Mouse (Mus musculus) kidney, postnatal 0 days (tissue): ENCODE measurements at regions not wholly inside any gene's neighbourhood (a gene's known extent, or its start where the extent isn't known, plus 50 kb on each side); places are given as distances from the start of the nearest gene placed in this dataset.

Experiments
- ATAC-seq: fragments of 200-750 bp; cut with Nextera tagmentation; replicated peaks from 2 replicates; pipeline ENCODE4 v1.8.0; 2017; ENCODE audit warnings: low read depth, moderate number of reproducible peaks, moderate TSS enrichment, moderate library complexity; ENCODE audit not compliant: low FRiP score
- DNase-seq: peaks from one replicate; pipeline ENCODE4 v3.0.0-alpha.2; 2016; ENCODE audit warnings: low spot score
- H3K27ac ChIP-seq: fragments of 300-500 bp; sonication (generic); 2 replicates; pipeline ENCODE4 v1.5.1; 2014; ENCODE audit warnings: mild to moderate bottlenecking
- H3K27me3 ChIP-seq: fragments of 300-500 bp; sonication (generic); 2 replicates; pipeline ENCODE4 v1.6.1; 2014; ENCODE audit warnings: low read length, mixed read lengths; ENCODE audit not compliant: insufficient read depth
- H3K36me3 ChIP-seq: fragments of 300-500 bp; sonication (generic); 2 replicates; pipeline ENCODE4 v1.6.1; 2014; ENCODE audit warnings: low read length, mixed read lengths; ENCODE audit not compliant: insufficient read depth
- H3K4me1 ChIP-seq: fragments of 300-500 bp; sonication (generic); replicated peaks from 2 replicates; pipeline ENCODE4 v1.6.1; 2014; ENCODE audit warnings: antibody characterized with exemption, low read length, mixed read lengths; ENCODE audit not compliant: insufficient read depth
- H3K4me2 ChIP-seq: fragments of 300-500 bp; sonication (generic); 2 replicates; pipeline ENCODE4 v1.6.1; 2014; ENCODE audit warnings: mild to moderate bottlenecking, low read length, moderate library complexity, mixed read lengths
- H3K4me3 ChIP-seq: fragments of 300-500 bp; sonication (generic); replicated peaks from 2 replicates; pipeline ENCODE4 v1.5.1; 2014; ENCODE audit warnings: low read depth, low read length
- H3K9ac ChIP-seq: fragments of 300-500 bp; sonication (generic); 2 replicates; pipeline ENCODE4 v1.6.1; 2014; ENCODE audit warnings: low read depth, low read length
- H3K9me3 ChIP-seq: fragments of 300-500 bp; sonication (generic); replicated peaks from 2 replicates; pipeline ENCODE4 v1.6.1; 2016; ENCODE audit warnings: low read length, inconsistent platforms, mixed read lengths
- CTCF ChIP-seq: IDR thresholded peaks from 2 replicates; pipeline ENCODE4 v1.5.1; 2016; ENCODE audit warnings: antibody characterized with exemption, low read depth, mild to moderate bottlenecking, moderate library complexity
- WGBS: fragments of 180-500 bp; shearing (Covaris S2); extraction: QIAGEN DNeasy Blood & Tissue Kit; methylation state at CpG from one replicate; pipeline ENCODE4 v1.1.7; 2014; 5-methylcytosine and 5-hydroxymethylcytosine counted together

GRCm38 (mm10) chr2:74378709-74379108 lies 200.5 kb downstream of the Lnpk start:
- Histone ChIP-seq H3K36me3 (no peaks in the 10 kb centered on the region), H3K27me3 (no peaks in the 10 kb centered on the region), H3K27ac (no peak overlapping the region), H3K9ac (no peak overlapping the region), H3K4me1 (no peaks in the 10 kb centered on the region), H3K9me3 (no peaks in the 10 kb centered on the region), H3K4me2 (no peak overlapping the region), H3K4me3 (no peak overlapping the region)
- WGBS, result 94% methylated on average over 3 of the region's 3 CpGs
- DNase-seq (no peak), ATAC-seq (no peak)
- no peak for TF ChIP-seq CTCF

- H3K9me3 ChIP-seq, result no peaks in the 10 kb centered on the region
- TF ChIP-seq CTCF, result no peak
- H3K4me2 ChIP-seq, result no peak overlapping the region
- 75% methylated on average over 1 of the region's 1 CpGs for WGBS
- H3K9ac ChIP-seq, result no peak overlapping the region
- ATAC-seq, result no peak
- no peaks in the 10 kb centered on the region for H3K27me3 ChIP-seq
- no peaks in the 10 kb centered on the region for H3K4me1 ChIP-seq
- DNase-seq, result no peak
- no peak overlapping the region for H3K27ac ChIP-seq
- H3K4me3 ChIP-seq, result no peak overlapping the region
- no peaks in the 10 kb centered on the region for H3K36me3 ChIP-seq
Measured at GRCm38 (mm10) chr2:74373938-74374337, 205.3 kb downstream of the Lnpk start.

GRCm38 (mm10) chr2:74373056-74373455 lies 206.2 kb downstream of the Lnpk start:
- 44% methylated on average over 4 of the region's 4 CpGs for WGBS
- H3K4me1 ChIP-seq, result no peaks in the 10 kb centered on the region
- no peak for ATAC-seq

DNA sequence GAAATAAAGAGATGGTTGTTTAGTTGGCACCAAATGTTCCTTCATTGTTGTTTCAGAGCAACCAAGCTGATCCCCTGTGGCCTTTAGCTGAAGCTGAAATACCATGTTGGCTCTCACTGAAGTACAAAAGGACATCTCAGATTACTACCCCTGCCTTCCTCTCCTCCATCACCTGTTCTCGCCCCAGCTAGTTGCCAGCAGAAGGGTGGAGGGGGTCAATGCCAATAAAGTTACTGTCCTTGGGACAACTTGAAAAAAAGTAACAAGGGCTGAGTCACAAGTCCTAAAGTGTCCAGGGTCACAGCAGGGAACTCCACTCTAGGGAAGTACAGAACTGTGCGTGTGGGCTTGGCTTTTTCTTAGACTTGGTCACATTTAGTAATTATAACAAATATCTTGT lies 216.0 kb downstream of the Lnpk start:
- Histone ChIP-seq H3K27ac (no peak overlapping the region), H3K9ac (no peak overlapping the region), H3K36me3 (no peaks in the 10 kb centered on the region), H3K27me3 (no peaks in the 10 kb centered on the region), H3K4me3 (no peak overlapping the region), H3K4me2 (no peak overlapping the region), H3K9me3 (no peaks in the 10 kb centered on the region), H3K4me1 (no peaks in the 10 kb centered on the region)
- no peak for ATAC-seq
- WGBS, result 80% methylated on average over 2 of the region's 2 CpGs
- no peak for TF ChIP-seq CTCF
- DNase-seq, result no peak

More at GRCm38 (mm10) chr2:74373056-74373455, 206.2 kb downstream of the Lnpk start:
- Histone ChIP-seq H3K36me3 (no peaks in the 10 kb centered on the region), H3K9me3 (no peaks in the 10 kb centered on the region), H3K27me3 (no peaks in the 10 kb centered on the region), H3K4me2 (no peak overlapping the region), H3K27ac (no peak overlapping the region), H3K4me3 (no peak overlapping the region), H3K9ac (no peak overlapping the region)
- TF ChIP-seq CTCF, result no peak
- no peak for DNase-seq

DNA sequence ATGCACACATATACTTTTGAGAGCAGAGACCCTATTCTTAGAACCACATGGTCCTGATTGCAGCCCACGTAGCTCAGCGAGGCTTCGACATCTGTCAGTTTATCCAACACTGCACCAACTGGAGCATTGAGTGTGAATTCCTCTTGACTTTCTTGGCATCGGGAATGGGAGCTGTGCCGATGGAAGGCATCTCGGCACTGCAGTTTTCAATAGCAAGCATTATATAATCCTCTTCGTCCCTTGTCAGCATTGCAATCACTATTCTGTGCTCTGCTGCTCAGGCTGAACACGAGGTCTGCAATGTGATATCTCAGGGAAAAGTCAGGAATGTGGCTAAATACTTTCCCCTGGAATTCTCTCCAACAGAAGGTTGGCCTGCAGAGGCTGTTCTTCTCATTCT lies 224.6 kb downstream of the Lnpk start:
- no peak for ATAC-seq
- WGBS, result 48% methylated on average over 8 of the region's 8 CpGs
- Histone ChIP-seq H3K9ac (no peak overlapping the region), H3K9me3 (no peaks in the 10 kb centered on the region), H3K4me3 (no peak overlapping the region), H3K36me3 (no peaks in the 10 kb centered on the region), H3K4me2 (no peak overlapping the region), H3K27ac (no peak overlapping the region), H3K4me1 (no peaks in the 10 kb centered on the region), H3K27me3 (no peaks in the 10 kb centered on the region)
- no peak for TF ChIP-seq CTCF
- peak; percentile 72 for DNase-seq

DNA sequence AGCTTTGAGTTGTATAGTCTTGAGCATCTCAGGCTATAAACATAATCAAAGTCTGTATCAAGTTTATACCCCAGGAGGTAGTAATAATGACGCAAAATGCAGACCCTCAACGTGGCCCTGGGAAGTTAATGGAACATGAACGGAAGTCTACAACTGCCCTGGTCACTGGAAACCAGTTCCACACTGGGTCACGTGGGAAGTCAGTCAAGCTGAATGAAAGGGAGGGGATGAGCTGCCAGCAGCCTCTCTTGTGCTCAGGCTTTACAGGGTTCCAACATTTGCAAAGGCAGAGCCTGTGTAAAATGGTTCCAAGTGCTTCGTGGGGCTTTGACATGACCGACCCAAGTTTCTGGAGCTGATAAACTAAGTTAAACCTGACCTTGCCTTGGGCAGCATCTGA lies 229.4 kb downstream of the Lnpk start:
- Histone ChIP-seq H3K4me1 (no peaks in the 10 kb centered on the region), H3K9ac (no peak overlapping the region), H3K27ac (no peak overlapping the region), H3K4me2 (no peak overlapping the region), H3K36me3 (no peaks in the 10 kb centered on the region), H3K4me3 (no peak overlapping the region), H3K9me3 (no peaks in the 10 kb centered on the region), H3K27me3 (no peaks in the 10 kb centered on the region)
- no peak for TF ChIP-seq CTCF
- ATAC-seq (no peak), DNase-seq (peak; percentile 32)
- 31% methylated on average over 6 of the region's 6 CpGs for WGBS

- Histone ChIP-seq H3K4me1 (no peaks in the 10 kb centered on the region), H3K4me2 (no peak overlapping the region), H3K9ac (no peak overlapping the region), H3K27ac (no peak overlapping the region), H3K4me3 (no peak overlapping the region), H3K27me3 (0 out of 2 replicates have a peak, but pooled peaks cover 3% of the 10 kb centered on the region), H3K9me3 (no peaks in the 10 kb centered on the region), H3K36me3 (no peaks in the 10 kb centered on the region)
- DNase-seq (no peak), ATAC-seq (no peak)
- TF ChIP-seq CTCF, result no peak
- 86% methylated on average over 9 of the region's 9 CpGs for WGBS
Measured at GRCm38 (mm10) chr2:74306301-74306700, 272.9 kb downstream of the Lnpk start.
